Mouse (Mus musculus) stomach, embryonic 16.5 days (tissue): ENCODE measurements around the gene Farp1. TPM values are rescaled to one million over a fixed set of nuclear protein-coding genes. Genes with fewer than 3 reads are reported as not detected.

Source experiments
- ATAC-seq: fragments of 200-750 bp; cut with Nextera tagmentation; 2 replicates; pipeline ENCODE4 v1.8.0; 2017; ENCODE audit warnings: moderate number of reproducible peaks, moderate TSS enrichment; ENCODE audit not compliant: insufficient read depth, low FRiP score
- H3K27ac ChIP-seq: fragments of 300-500 bp; sonication (generic); 2 replicates; pipeline ENCODE4 v1.5.1; 2014; ENCODE audit warnings: low read length
- H3K27me3 ChIP-seq: fragments of 300-500 bp; sonication (generic); 2 replicates; pipeline ENCODE4 v1.6.1; 2014; ENCODE audit warnings: low read length, control low read depth, mixed read lengths; ENCODE audit not compliant: control insufficient read depth, insufficient read depth
- H3K36me3 ChIP-seq: fragments of 300-500 bp; sonication (generic); 2 replicates; pipeline ENCODE4 v1.6.1; 2014; ENCODE audit warnings: low read length; ENCODE audit not compliant: control insufficient read depth, insufficient read depth
- H3K4me1 ChIP-seq: fragments of 300-500 bp; sonication (generic); 2 replicates; pipeline ENCODE4 v1.6.1; 2014; ENCODE audit warnings: low read length, control low read depth, mixed read lengths; ENCODE audit not compliant: control insufficient read depth, insufficient read depth
- H3K4me2 ChIP-seq: fragments of 300-500 bp; sonication (generic); 2 replicates; pipeline ENCODE4 v1.6.1; 2014; ENCODE audit warnings: low read depth, low read length, mixed read lengths
- H3K4me3 ChIP-seq: fragments of 300-500 bp; sonication (generic); replicated peaks from 2 replicates; pipeline ENCODE4 v1.5.1; 2014; ENCODE audit warnings: mild to moderate bottlenecking, low read length
- H3K9ac ChIP-seq: fragments of 300-500 bp; sonication (generic); 2 replicates; pipeline ENCODE4 v1.6.1; 2014; ENCODE audit warnings: low read length
- H3K9me3 ChIP-seq: fragments of 300-500 bp; sonication (generic); replicated peaks from 2 replicates; pipeline ENCODE4 v1.6.1; 2016; ENCODE audit warnings: low read length, control low read depth; ENCODE audit not compliant: control insufficient read depth
- WGBS: fragments of 180-500 bp; shearing (Covaris S2); extraction: QIAGEN DNeasy Blood & Tissue Kit; methylation state at CpG from one replicate; pipeline ENCODE4 v1.1.7; 2014; 5-methylcytosine and 5-hydroxymethylcytosine counted together
- polyA plus RNA-seq: library from polyadenylated mRNA; unstranded; fragments of >200 nt; fragmentation: Nextera tagmentation; extraction: Ambion mirVana; gene quantifications from 2 replicates; pipeline ENCODE4 v1.2.1, GENCODE M21; 2015

Gene Farp1
- polyA plus RNA-seq, 1 experiment from 2014 or later: 15.2 TPM

- no peak for ATAC-seq
- Histone ChIP-seq H3K4me1 (no peaks in the 10 kb centered on the region), H3K36me3 (no peaks in the 10 kb centered on the region; the same call in 1 of the 2 replicates)
These were observed 220.5 kb downstream of the Farp1 start for GRCm38 (mm10) chr14:121255469-121255868.

GRCm38 (mm10) chr14:121256896-121257295 is 221.9 kb downstream of the Farp1 start:
- Histone ChIP-seq H3K36me3 (no peaks in the 10 kb centered on the region; the same call in 1 of the 2 replicates), H3K9me3 (no peaks in the 10 kb centered on the region), H3K4me2 (no peak overlapping the region), H3K9ac (no peak overlapping the region), H3K27ac (no peak overlapping the region), H3K4me1 (peaks cover 2% of the 10 kb centered on the region; the same call in 1 of the 2 replicates), H3K4me3 (no peak overlapping the region), H3K27me3 (no peaks in the 10 kb centered on the region)
- 87% methylated on average over 7 of the region's 7 CpGs for WGBS
- no peak for ATAC-seq

More at GRCm38 (mm10) chr14:121255469-121255868, 220.5 kb downstream of the Farp1 start:
- Histone ChIP-seq H3K9me3 (no peaks in the 10 kb centered on the region), H3K27me3 (no peaks in the 10 kb centered on the region), H3K27ac (no peak overlapping the region), H3K4me2 (no peak overlapping the region), H3K9ac (no peak overlapping the region), H3K4me3 (no peak overlapping the region)
- 84% methylated on average over 13 of the region's 13 CpGs for WGBS

- ATAC-seq: no peak
- Histone ChIP-seq H3K4me2 (no peak overlapping the region), H3K9ac (no peak overlapping the region), H3K4me1 (peaks cover 16% of the 10 kb centered on the region), H3K27me3 (no peaks in the 10 kb centered on the region), H3K4me3 (no peak overlapping the region), H3K27ac (no peak overlapping the region), H3K36me3 (no peaks in the 10 kb centered on the region; the same call in 1 of the 2 replicates), H3K9me3 (no peaks in the 10 kb centered on the region)
- 86% methylated on average over 11 of the region's 11 CpGs for WGBS
These were observed 224.3 kb downstream of the Farp1 start for GRCm38 (mm10) chr14:121259332-121259731.

DNA sequence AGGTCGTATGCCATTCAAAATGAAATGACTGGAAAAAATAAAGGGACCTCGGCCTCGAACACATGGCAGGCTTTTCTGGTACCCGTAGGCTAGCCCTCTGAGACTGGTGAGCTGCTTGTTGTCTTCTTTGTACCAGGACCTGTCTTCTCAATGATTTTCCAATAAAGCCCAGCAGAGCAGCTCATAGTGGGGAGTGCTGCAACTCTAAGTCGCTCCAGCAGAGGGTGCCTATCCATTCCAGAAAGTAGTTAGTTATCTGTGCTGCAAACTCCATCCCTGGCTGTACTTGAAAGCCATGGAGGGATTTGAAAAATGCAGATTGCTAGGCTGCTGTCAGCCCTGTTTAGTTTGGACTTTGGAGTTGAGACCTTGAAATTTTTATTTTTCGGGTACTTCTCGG is 224.8 kb downstream of the Farp1 start:
- no peaks in the 10 kb centered on the region for H3K9me3 ChIP-seq
- no peak for ATAC-seq
- H3K27ac ChIP-seq: no peak overlapping the region
- H3K4me2 ChIP-seq: no peak overlapping the region
- no peak overlapping the region for H3K4me3 ChIP-seq
- WGBS: 53% methylated on average over 7 of the region's 7 CpGs
- H3K36me3 ChIP-seq: no peaks in the 10 kb centered on the region; the same call in 1 of the 2 replicates
- H3K4me1 ChIP-seq: peaks cover 17% of the 10 kb centered on the region
- no peaks in the 10 kb centered on the region for H3K27me3 ChIP-seq
- H3K9ac ChIP-seq: no peak overlapping the region

- Histone ChIP-seq H3K27me3 (no peaks in the 10 kb centered on the region), H3K27ac (peak overlapping the region; percentile 25; the same call in 1 of the 2 replicates), H3K4me3 (no peak overlapping the region), H3K4me2 (no peak overlapping the region), H3K9me3 (no peaks in the 10 kb centered on the region), H3K9ac (no peak overlapping the region), H3K36me3 (no peaks in the 10 kb centered on the region), H3K4me1 (peaks cover 17% of the 10 kb centered on the region)
- no peak for ATAC-seq
- 69% methylated on average over 5 of the region's 5 CpGs for WGBS
These were observed 226.4 kb downstream of the Farp1 start for GRCm38 (mm10) chr14:121261229-121261879.

DNA sequence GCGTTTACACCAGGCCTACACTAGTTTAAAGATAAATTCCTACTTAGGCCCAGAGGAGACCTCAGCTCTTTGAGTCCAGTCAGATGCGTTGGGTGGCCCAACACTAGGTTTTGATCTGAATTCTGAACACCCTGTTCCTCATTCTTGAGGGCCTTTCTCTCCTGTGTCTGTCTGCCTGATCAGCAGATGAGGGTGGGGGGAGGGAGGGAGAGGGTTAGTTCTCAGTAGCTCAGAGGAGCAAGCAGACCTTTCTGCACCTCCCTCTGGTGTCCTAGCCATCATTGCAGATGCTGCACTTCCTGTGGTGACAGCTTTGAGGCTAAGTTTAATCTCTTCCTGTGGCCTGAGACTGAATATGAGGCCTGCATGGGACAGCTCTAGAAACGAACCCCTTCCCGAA is 227.6 kb downstream of the Farp1 start:
- 58% methylated on average over 4 of the region's 4 CpGs for WGBS

GRCm38 (mm10) chr14:121263912-121264311 is 228.9 kb downstream of the Farp1 start:
- ATAC-seq: no peak
- WGBS: 60% methylated on average over 2 of the region's 2 CpGs

More for the DNA sequence above, 227.6 kb downstream of the Farp1 start:
- no peak for ATAC-seq
- H3K9me3 ChIP-seq: no peaks in the 10 kb centered on the region
- no peak overlapping the region for H3K4me3 ChIP-seq
- H3K36me3 ChIP-seq: no peaks in the 10 kb centered on the region
- peak overlapping the region; percentile 25; the same call in 1 of the 2 replicates for H3K27ac ChIP-seq
- no peak overlapping the region for H3K4me2 ChIP-seq
- H3K4me1 ChIP-seq: peaks cover 17% of the 10 kb centered on the region
- no peaks in the 10 kb centered on the region for H3K27me3 ChIP-seq
- H3K9ac ChIP-seq: peak overlapping the region; percentile 17; the same call in 1 of the 2 replicates

DNA sequence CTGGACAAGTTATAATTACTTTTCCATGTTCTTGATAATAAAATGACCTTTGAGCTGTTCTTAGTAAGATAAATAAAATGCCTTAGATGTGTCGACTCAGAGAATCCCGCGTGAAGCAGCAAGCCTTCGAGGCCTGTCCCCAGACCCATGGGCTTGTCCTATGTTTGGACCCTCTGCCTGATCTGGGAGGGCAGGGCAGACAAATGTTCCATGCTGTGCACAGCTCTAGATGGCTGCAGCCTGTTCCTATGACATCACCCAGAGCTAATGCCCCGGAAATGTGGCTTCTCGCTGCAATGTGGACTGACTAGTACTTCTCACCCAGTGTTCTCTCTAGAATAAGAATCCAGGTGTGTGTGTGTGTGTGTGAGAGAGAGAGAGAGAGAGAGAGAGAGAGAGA is 229.5 kb downstream of the Farp1 start:
- H3K27me3 ChIP-seq: no peaks in the 10 kb centered on the region
- peak; percentile 18; the same call in 1 of the 2 replicates for ATAC-seq
- no peak overlapping the region for H3K4me2 ChIP-seq

More at GRCm38 (mm10) chr14:121263912-121264311, 228.9 kb downstream of the Farp1 start:
- Histone ChIP-seq H3K4me2 (no peak overlapping the region), H3K4me3 (no peak overlapping the region), H3K27ac (no peak overlapping the region), H3K36me3 (no peaks in the 10 kb centered on the region), H3K9ac (no peak overlapping the region), H3K9me3 (no peaks in the 10 kb centered on the region), H3K4me1 (peaks cover 17% of the 10 kb centered on the region), H3K27me3 (no peaks in the 10 kb centered on the region)

GRCm38 (mm10) chr14:121267801-121268200 is 232.8 kb downstream of the Farp1 start:
- Histone ChIP-seq H3K4me1 (peaks cover 6% of the 10 kb centered on the region; the same call in 1 of the 2 replicates), H3K27me3 (no peaks in the 10 kb centered on the region), H3K4me2 (no peak overlapping the region), H3K27ac (no peak overlapping the region), H3K4me3 (no peak overlapping the region), H3K9ac (no peak overlapping the region), H3K36me3 (no peaks in the 10 kb centered on the region), H3K9me3 (no peaks in the 10 kb centered on the region)
- ATAC-seq: no peak
- 89% methylated on average over 8 of the region's 8 CpGs for WGBS

More for the DNA sequence above, 229.5 kb downstream of the Farp1 start:
- WGBS: 53% methylated on average over 6 of the region's 6 CpGs
- H3K4me1 ChIP-seq: peaks cover 17% of the 10 kb centered on the region
- H3K36me3 ChIP-seq: no peaks in the 10 kb centered on the region
- H3K9ac ChIP-seq: no peak overlapping the region
- no peak overlapping the region for H3K4me3 ChIP-seq
- H3K9me3 ChIP-seq: no peaks in the 10 kb centered on the region
- 0 out of 2 replicates have a peak overlapping the region, but pooled peaks have one; percentile 20 for H3K27ac ChIP-seq
